Mouse (Mus musculus): ENCODE data around the gene Jak3.
A peak's percentile ranks its signal among the peaks of the same experiment; 100 is the strongest.

The Jak3 gene

GRCm38 (mm10) chr8:71676020-71676741 is at the start of gene Jak3:
Gene Jak3 (plus strand): TSS chr8:71676296.
- DNase-seq (ENCODE audit: low spot score in 2 of 2), result peak; percentile 56 to 70

- DNase-seq (ENCODE audit: low spot score in 2 of 2), result no peak
Measured at GRCm38 (mm10) chr8:71626753-71627152, 49.3 kb upstream of the Jak3 start.

GRCm38 (mm10) chr8:71627265-71628099 is 48.6 kb upstream of the Jak3 start:
- DNase-seq (ENCODE audit: low spot score in 2 of 2), result no peak

GRCm38 (mm10) chr8:71628396-71629095 is 47.5 kb upstream of the Jak3 start:
- DNase-seq (ENCODE audit: low spot score in 2 of 2), result no peak

- DNase-seq (ENCODE audit: low spot score in 2 of 2), result peak; percentile 88 to 93
Measured at GRCm38 (mm10) chr8:71629096-71629697, 46.9 kb upstream of the Jak3 start.

- DNase-seq (ENCODE audit: low spot score in 2 of 2), result peak in 1 of 2 experiments; percentile 30
Measured at GRCm38 (mm10) chr8:71629781-71630212, 46.3 kb upstream of the Jak3 start.

- DNase-seq (ENCODE audit: low spot score in 2 of 2), result no peak
Measured at GRCm38 (mm10) chr8:71630761-71631160, 45.3 kb upstream of the Jak3 start.

GRCm38 (mm10) chr8:71631897-71632296 is 44.2 kb upstream of the Jak3 start:
- DNase-seq (ENCODE audit: low spot score in 2 of 2), result no peak

GRCm38 (mm10) chr8:71633164-71633563 is 42.9 kb upstream of the Jak3 start:
- DNase-seq (ENCODE audit: low spot score in 2 of 2), result peak; percentile 42 to 74

- DNase-seq (ENCODE audit: low spot score in 2 of 2), result peak in 1 of 2 experiments; percentile 60
Measured at GRCm38 (mm10) chr8:71633981-71634667, 42.0 kb upstream of the Jak3 start.

- DNase-seq (ENCODE audit: low spot score in 2 of 2), result no peak
Measured at GRCm38 (mm10) chr8:71637149-71638095, 38.7 kb upstream of the Jak3 start.

GRCm38 (mm10) chr8:71638321-71638720 is 37.8 kb upstream of the Jak3 start:
- no peak for DNase-seq (ENCODE audit: low spot score in 2 of 2)

- DNase-seq (ENCODE audit: low spot score in 2 of 2), result no peak
Measured at GRCm38 (mm10) chr8:71639318-71639717, 36.8 kb upstream of the Jak3 start.

- DNase-seq (ENCODE audit: low spot score in 2 of 2), result no peak
Measured at GRCm38 (mm10) chr8:71645510-71645909, 30.6 kb upstream of the Jak3 start.

GRCm38 (mm10) chr8:71654600-71654999 is 21.5 kb upstream of the Jak3 start:
- DNase-seq (ENCODE audit: low spot score in 2 of 2), result no peak

- no peak for DNase-seq (ENCODE audit: low spot score in 2 of 2)
Measured at GRCm38 (mm10) chr8:71657816-71658215, 18.3 kb upstream of the Jak3 start.

GRCm38 (mm10) chr8:71658515-71659049 is 17.5 kb upstream of the Jak3 start:
- DNase-seq (ENCODE audit: low spot score in 2 of 2), result no peak

GRCm38 (mm10) chr8:71659751-71660150 is 16.3 kb upstream of the Jak3 start:
- no peak for DNase-seq (ENCODE audit: low spot score in 2 of 2)

GRCm38 (mm10) chr8:71660325-71661120 is 15.6 kb upstream of the Jak3 start:
- peak; percentile 70 to 81 for DNase-seq (ENCODE audit: low spot score in 2 of 2)

Measured in natural killer cell, adult 2 months (primary cell).